Mouse (Mus musculus) thymus, adult 2 months (tissue): ENCODE measurements at regions not wholly inside any gene's neighbourhood (a gene's known extent, or its start where the extent isn't known, plus 50 kb on each side); places are given as distances from the start of the nearest gene placed in this dataset.

ENCODE experiments used
- CTCF ChIP-seq: fragments of 200-500 bp; IDR thresholded peaks from 2 replicates; pipeline ENCODE4 v1.5.1; 2012; ENCODE audit warnings: mild to moderate bottlenecking, control low read depth, low read length, moderate library complexity, borderline replicate concordance; ENCODE audit not compliant: control insufficient read depth, poor library complexity, insufficient read depth; ENCODE audit errors: extremely low read depth
- POLR2A ChIP-seq: fragments of 200-500 bp; IDR thresholded peaks from 2 replicates; pipeline ENCODE4 v1.6.1; 2012; ENCODE audit warnings: mild to moderate bottlenecking, low read length, control low read depth, moderate library complexity; ENCODE audit not compliant: control insufficient read depth, poor library complexity, insufficient read depth; ENCODE audit errors: extremely low read depth

DNA sequence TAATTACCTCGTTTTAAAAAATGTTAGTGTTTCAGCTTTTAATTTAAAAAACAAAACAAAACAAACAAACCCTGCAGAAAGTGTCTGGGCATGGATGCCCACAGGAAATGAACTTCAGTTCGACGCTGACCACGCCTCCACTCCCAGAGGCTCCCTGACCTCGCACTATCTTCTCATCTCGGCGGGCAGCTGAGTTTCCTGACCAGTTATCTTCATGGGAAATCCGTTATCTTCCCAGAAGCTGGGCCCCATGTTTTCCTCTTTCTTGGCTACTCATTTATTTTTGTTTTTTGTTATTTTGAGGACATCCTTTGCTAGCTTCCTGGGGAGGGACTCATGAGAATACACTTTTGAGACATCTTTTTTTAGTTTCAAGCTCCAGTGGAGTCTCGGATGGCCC lies 147.6 kb upstream of the Rbms1 start:
- TF ChIP-seq POLR2A (no peak), CTCF (no peak)
